Mouse (Mus musculus) megakaryocyte, embryonic 14.5 days (primary cell): ENCODE data around the gene Sdr39u1. TPM values are rescaled to one million over a fixed set of nuclear protein-coding genes. Genes with fewer than 3 reads are reported as not detected.

Source experiments
- H3K27me3 ChIP-seq: replicated peaks from 2 replicates; pipeline ENCODE3; 2012; ENCODE audit warnings: inconsistent platforms
- H3K36me3 ChIP-seq: replicated peaks from 2 replicates; pipeline ENCODE3; 2012; ENCODE audit warnings: low read length, inconsistent platforms, mixed read lengths
- H3K4me1 ChIP-seq: 2 replicates; pipeline ENCODE4 v1.6.1; 2012; ENCODE audit warnings: inconsistent platforms
- H3K4me3 ChIP-seq: replicated peaks from 2 replicates; pipeline ENCODE3; 2012; ENCODE audit warnings: moderate library complexity, mild to moderate bottlenecking, inconsistent platforms
- H3K9me3 ChIP-seq: 2 replicates; pipeline ENCODE4 v1.6.1; 2012; ENCODE audit warnings: inconsistent platforms
- FLI1 ChIP-seq: IDR thresholded peaks from 2 replicates; pipeline ENCODE4 v1.6.1; 2012; ENCODE audit warnings: low read length, inconsistent platforms, mixed read lengths
- GATA1 ChIP-seq: IDR thresholded peaks from 3 replicates; pipeline ENCODE4 v1.6.1; 2012; ENCODE audit warnings: mixed read lengths, low read length, inconsistent platforms, borderline replicate concordance
- polyA plus RNA-seq: library from polyadenylated mRNA; stranded (reverse); fragments of >175 nt; gene quantifications from 2 replicates; pipeline ENCODE4 v1.2.3, GENCODE M21; 2012; ENCODE audit warnings: low replicate concordance; ENCODE audit not compliant: insufficient read depth

The Sdr39u1 gene
- polyA plus RNA-seq, 1 experiment: 6.6 TPM

GRCm38 (mm10) chr14:55854406-55855100, 45.5 kb downstream of the Sdr39u1 start:
- peaks cover 43% of the 10 kb centered on the region for H3K4me1 ChIP-seq
- H3K9me3 ChIP-seq: no peaks in the 10 kb centered on the region
- TF ChIP-seq GATA1 (no peak), FLI1 (no peak)
- no peaks in the 10 kb centered on the region for H3K36me3 ChIP-seq
- peaks cover 62% of the 10 kb centered on the region for H3K27me3 ChIP-seq
- peak overlapping the region; percentile 93 for H3K4me3 ChIP-seq

DNA sequence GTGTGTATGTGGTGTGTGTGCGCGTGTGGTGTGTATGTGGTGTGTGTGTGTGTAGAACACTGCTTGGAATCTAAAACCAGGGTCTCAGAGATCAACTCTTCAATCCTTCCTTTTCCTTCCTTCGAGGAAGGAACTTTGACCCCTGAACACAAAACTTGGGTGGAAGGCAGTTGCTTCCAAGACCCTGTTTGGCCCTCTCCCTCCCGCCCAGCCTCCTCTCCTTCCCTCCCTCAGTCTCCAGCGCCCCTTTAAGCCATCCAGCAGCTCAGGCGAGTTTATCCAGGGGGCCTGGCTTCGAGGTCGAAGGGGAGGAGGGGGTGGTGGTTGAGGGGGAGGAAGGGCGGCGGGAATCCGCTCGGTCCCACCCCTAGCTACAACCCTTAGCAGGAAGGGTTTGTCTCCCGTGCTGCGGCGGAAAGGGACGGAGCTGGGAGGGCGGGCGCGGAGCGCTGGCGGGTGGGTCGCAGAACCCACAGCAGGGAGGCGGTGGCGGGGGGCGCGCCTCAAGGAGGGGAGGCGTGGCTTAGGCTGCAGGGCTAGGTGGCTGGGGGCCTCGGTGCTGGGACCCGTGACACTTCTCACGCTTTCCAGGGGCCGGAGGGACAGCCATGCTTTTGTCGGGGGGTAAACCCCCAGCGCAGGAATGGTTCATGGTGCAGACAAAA, 46.3 kb downstream of the Sdr39u1 start, which contains the start of gene Nynrin:
Nynrin (plus strand) TSS at position 390 of the 665 bp plus-strand sequence.
- H3K27me3 ChIP-seq: peaks cover 58% of the 10 kb centered on the region
- no peak for TF ChIP-seq FLI1
- no peaks in the 10 kb centered on the region for H3K36me3 ChIP-seq
- peak within 1 kb of the TSS; percentile 93 for H3K4me3 ChIP-seq
- no peaks in the 10 kb centered on the region for H3K9me3 ChIP-seq
- H3K4me1 ChIP-seq: peaks cover 43% of the 10 kb centered on the region

GRCm38 (mm10) chr14:55852646-55853551, 47.2 kb downstream of the Sdr39u1 start:
- H3K4me1 ChIP-seq: peaks cover 40% of the 10 kb centered on the region
- peaks cover 58% of the 10 kb centered on the region for H3K27me3 ChIP-seq
- no peak for TF ChIP-seq FLI1
- no peaks in the 10 kb centered on the region for H3K9me3 ChIP-seq
- no peaks in the 10 kb centered on the region for H3K36me3 ChIP-seq
- H3K4me3 ChIP-seq: no peak overlapping the region

DNA sequence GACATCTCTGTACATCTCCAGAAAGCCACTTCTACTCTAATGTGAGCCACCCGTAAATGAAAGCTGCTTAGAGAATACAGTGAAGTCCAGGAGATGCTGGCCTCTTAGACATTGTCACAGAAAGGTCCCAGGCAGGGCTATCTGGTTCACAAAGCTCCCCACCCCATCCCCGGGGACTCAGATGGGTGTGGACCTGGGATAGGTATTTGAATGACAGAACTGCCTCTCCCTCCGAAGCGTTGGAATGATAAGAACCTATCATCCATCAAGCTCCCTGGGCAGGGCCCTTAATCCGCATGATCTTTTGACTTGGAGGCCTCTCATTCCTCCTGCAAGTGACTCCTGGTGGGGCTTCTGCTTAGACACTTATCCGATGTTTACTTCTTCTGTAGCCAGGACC, 49.2 kb downstream of the Sdr39u1 start:
- H3K36me3 ChIP-seq: no peaks in the 10 kb centered on the region
- TF ChIP-seq FLI1 (no peak), GATA1 (no peak)
- no peak overlapping the region for H3K4me3 ChIP-seq
- H3K27me3 ChIP-seq: peaks cover 62% of the 10 kb centered on the region
- H3K4me1 ChIP-seq: peaks cover 30% of the 10 kb centered on the region
- no peaks in the 10 kb centered on the region for H3K9me3 ChIP-seq

Other genes starting within 250 kb of the Sdr39u1 start
- gene Mdp1, start 239.8 kb downstream of the Sdr39u1 start, polyA plus RNA-seq: 3.3 and 20.1 TPM in 2 replicates
- 12.5 and 39.5 TPM in 2 replicates for gene Gmpr2, start 228.4 kb downstream of the Sdr39u1 start, polyA plus RNA-seq
- gene Nedd8, start 228.2 kb downstream of the Sdr39u1 start, polyA plus RNA-seq: 10.8 and 102 TPM in 2 replicates
- 15.6 and 18.7 TPM in 2 replicates for gene Tinf2, start 218.5 kb downstream of the Sdr39u1 start, polyA plus RNA-seq
- gene Tgm1, start 186.4 kb downstream of the Sdr39u1 start, polyA plus RNA-seq: 1.1 and 2.7 TPM in 2 replicates
- gene Rabggta, start 178.0 kb downstream of the Sdr39u1 start, polyA plus RNA-seq: 9.5 and 9.9 TPM in 2 replicates
- gene Dhrs1, start 154.6 kb downstream of the Sdr39u1 start, polyA plus RNA-seq: 1.2 and 3.7 TPM in 2 replicates
- gene Nop9, start 154.6 kb downstream of the Sdr39u1 start, polyA plus RNA-seq: 18.3 and 25.1 TPM in 2 replicates
- gene Cideb, start 141.8 kb downstream of the Sdr39u1 start, polyA plus RNA-seq: 1.5 and 3.3 TPM in 2 replicates
- gene Ltb4r2, start 138.9 kb downstream of the Sdr39u1 start, polyA plus RNA-seq: 3.2 and 5.6 TPM in 2 replicates
- 24.2 and 36.1 TPM in 2 replicates for gene Ltb4r1, start 134.3 kb downstream of the Sdr39u1 start, polyA plus RNA-seq
- gene Adcy4, start 116.2 kb downstream of the Sdr39u1 start, polyA plus RNA-seq: not detected in 2 replicates
- 38.4 and 95.9 TPM in 2 replicates for gene Ripk3, start 111.4 kb downstream of the Sdr39u1 start, polyA plus RNA-seq
- gene Nfatc4, start 77.1 kb downstream of the Sdr39u1 start, polyA plus RNA-seq: 0.08 TPM in 1 of 2 replicates, not detected in the other
- gene Nynrin, start 46.3 kb downstream of the Sdr39u1 start, polyA plus RNA-seq: 0.61 and 1.4 TPM in 2 replicates
- gene Cbln3, start 15.9 kb downstream of the Sdr39u1 start, polyA plus RNA-seq: 1.2 TPM in 1 of 2 replicates, not detected in the other
- gene Khnyn, start 15.3 kb downstream of the Sdr39u1 start, polyA plus RNA-seq: 7.3 and 10.5 TPM in 2 replicates
- gene Cma1, start 44.4 kb upstream of the Sdr39u1 start, polyA plus RNA-seq: 0.87 TPM in 1 of 2 replicates, not detected in the other
- gene Cma2, start 50.7 kb upstream of the Sdr39u1 start, polyA plus RNA-seq: not detected in 2 replicates
- gene Mcpt1, start 117.7 kb upstream of the Sdr39u1 start, polyA plus RNA-seq: not detected in 2 replicates
- not detected in 2 replicates for gene Mcpt9, start 130.2 kb upstream of the Sdr39u1 start, polyA plus RNA-seq
- gene Mcpt2, start 141.7 kb upstream of the Sdr39u1 start, polyA plus RNA-seq: not detected in 2 replicates
- gene Mcpt4, start 162.0 kb upstream of the Sdr39u1 start, polyA plus RNA-seq: not detected in 2 replicates
- 2.0 TPM in 1 of 2 replicates, not detected in the other for gene Mcpt8, start 185.0 kb upstream of the Sdr39u1 start, polyA plus RNA-seq
- 41.8 TPM in 1 of 2 replicates, not detected in the other for gene Ctsg, start 202.3 kb upstream of the Sdr39u1 start, polyA plus RNA-seq
- not detected in 2 replicates for gene Gzme, start 220.3 kb upstream of the Sdr39u1 start, polyA plus RNA-seq
- gene Gzmd, start 232.3 kb upstream of the Sdr39u1 start, polyA plus RNA-seq: not detected in 2 replicates